Mouse (Mus musculus): ENCODE results near the gene Ipcef1. TPM values are rescaled to one million over a fixed set of nuclear protein-coding genes. Genes with fewer than 3 reads are reported as not detected.
"Not testable (repeated sequence)": the region's sequence is repeated elsewhere in the genome, so short reads cannot be mapped to it uniquely, and the experiment has no call there.

The Ipcef1 gene
- total RNA-seq, 2 experiments from 2014 or later, result 25.9 to 26.0 TPM

GRCm38 (mm10) chr10:7041032-7041431, 11.2 kb downstream of the Ipcef1 start:
- intact Hi-C loops (cut with DNase I), result no loop called here
- DNase-seq, result no peak

- intact Hi-C loops (cut with DNase I), result no loop called here
- DNase-seq, result no peak
Observed at GRCm38 (mm10) chr10:7037194-7037593, 15.1 kb downstream of the Ipcef1 start.

- DNase-seq, result no peak
- intact Hi-C loops (cut with DNase I), result no loop called here
Observed at GRCm38 (mm10) chr10:7035547-7035946, 16.7 kb downstream of the Ipcef1 start.

DNA sequence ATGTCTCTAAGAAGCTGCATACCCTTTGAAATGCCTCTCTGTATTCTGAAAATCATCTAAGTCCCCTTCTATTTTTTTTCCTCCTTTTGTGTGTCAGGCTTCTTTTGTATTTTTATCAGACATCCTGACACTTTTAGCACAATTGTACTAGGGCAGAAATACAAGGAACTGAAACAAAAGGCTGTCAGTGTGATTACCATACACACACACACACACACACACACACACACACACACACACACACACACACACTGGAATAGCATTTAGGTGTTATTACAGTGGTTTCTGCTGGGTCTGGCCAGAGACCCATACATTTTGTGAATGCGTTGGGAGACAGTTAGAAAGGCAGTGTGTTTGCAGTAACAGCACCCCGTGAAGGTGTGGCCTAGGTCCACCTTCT, 18.8 kb downstream of the Ipcef1 start:
- intact Hi-C loops (cut with DNase I), result no loop called here
- no peak for DNase-seq

GRCm38 (mm10) chr10:7025028-7025427, 27.2 kb downstream of the Ipcef1 start:
- intact Hi-C loops (cut with DNase I), result no loop called here

GRCm38 (mm10) chr10:7020551-7020950, 31.7 kb downstream of the Ipcef1 start:
- no peak for DNase-seq
- intact Hi-C loops (cut with DNase I), result no loop called here

More at GRCm38 (mm10) chr10:7025028-7025427, 27.2 kb downstream of the Ipcef1 start:
- DNase-seq, result no peak

- intact Hi-C loops (cut with DNase I), result loop anchor here (10.0 kb wide), 1 partner anchor 135 kb away; no protein-coding TSS in a partner anchor
- no peak for DNase-seq
Observed at GRCm38 (mm10) chr10:7019781-7020386, 32.4 kb downstream of the Ipcef1 start.

GRCm38 (mm10) chr10:7015199-7015598, 37.1 kb downstream of the Ipcef1 start:
- intact Hi-C loops (cut with DNase I), result loop anchor here (10.0 kb wide), 1 partner anchor 130 kb away; no protein-coding TSS in a partner anchor
- DNase-seq, result no peak

GRCm38 (mm10) chr10:7010543-7010942, 41.7 kb downstream of the Ipcef1 start:
- intact Hi-C loops (cut with DNase I), result loop anchor here (10.0 kb wide), 1 partner anchor 126 kb away; no protein-coding TSS in a partner anchor
- no peak for DNase-seq

- intact Hi-C loops (cut with DNase I), result no loop called here
- DNase-seq, result no peak
Observed at GRCm38 (mm10) chr10:7004980-7005538, 47.2 kb downstream of the Ipcef1 start.

DNA sequence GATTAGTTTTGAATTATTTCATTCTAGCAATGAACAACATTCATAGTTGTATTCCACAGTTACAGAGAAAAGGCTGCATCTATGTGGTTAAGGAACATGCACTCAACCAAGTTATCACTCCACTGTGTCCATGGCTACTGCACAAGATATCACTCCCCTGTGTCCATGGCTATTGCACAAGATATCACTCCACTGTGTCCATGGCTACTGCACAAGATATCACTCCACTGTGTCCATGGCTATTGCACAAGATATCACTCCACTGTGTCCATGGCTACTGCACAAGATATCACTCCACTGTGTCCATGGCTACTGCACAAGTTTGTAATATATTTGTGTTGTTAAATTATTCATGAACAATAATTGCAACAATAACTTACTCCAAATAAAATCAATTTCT, 48.4 kb downstream of the Ipcef1 start:
- intact Hi-C loops (cut with DNase I); DNase-seq: not testable (repeated sequence)

- intact Hi-C loops (cut with DNase I), result no loop called here
- DNase-seq, result no peak
Observed at GRCm38 (mm10) chr10:6999355-6999754, 52.9 kb downstream of the Ipcef1 start.

- intact Hi-C loops (cut with DNase I), result no loop called here
- peak; percentile 40 for DNase-seq
Observed at GRCm38 (mm10) chr10:6998576-6999250, 53.6 kb downstream of the Ipcef1 start.

DNA sequence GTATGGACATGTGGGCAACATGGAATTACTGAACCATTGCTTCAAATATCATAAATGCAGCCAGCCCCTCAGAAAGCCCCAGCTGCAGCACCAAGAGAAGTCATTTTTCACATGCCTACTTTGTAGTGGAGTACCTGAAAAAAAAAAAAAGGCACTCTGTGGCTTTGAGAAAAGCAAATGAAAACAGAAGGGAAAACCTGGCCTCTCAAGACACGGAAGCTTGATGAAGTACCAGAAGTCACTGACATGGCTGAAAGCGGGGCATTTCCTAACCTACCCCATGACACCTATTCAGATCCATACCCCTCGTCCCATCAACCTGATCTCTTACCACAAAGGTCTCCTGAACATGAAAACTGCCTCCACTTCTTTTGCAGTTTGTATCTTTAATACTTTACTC, 55.4 kb downstream of the Ipcef1 start:
- intact Hi-C loops (cut with DNase I), result no loop called here
- no peak for DNase-seq

DNA sequence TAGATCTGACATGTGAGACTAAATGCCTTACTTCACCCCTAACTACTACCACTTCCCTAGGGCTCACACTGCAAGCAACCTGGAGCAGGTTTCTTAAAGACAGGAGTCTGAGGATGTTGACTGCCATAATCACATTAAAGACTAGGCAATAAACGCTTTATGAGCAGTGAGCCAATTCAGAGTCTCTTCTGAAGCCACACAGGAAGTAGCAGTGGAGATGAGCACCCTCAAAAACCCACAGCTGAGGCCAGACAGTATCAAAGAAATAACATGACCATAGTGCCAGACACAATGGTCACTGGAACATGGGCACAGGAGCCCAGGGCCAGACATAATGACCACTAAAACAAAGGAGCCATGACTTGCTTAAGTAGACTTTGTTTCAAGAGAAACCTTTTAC, 63.7 kb downstream of the Ipcef1 start:
- DNase-seq, result no peak
- intact Hi-C loops (cut with DNase I), result no loop called here

DNA sequence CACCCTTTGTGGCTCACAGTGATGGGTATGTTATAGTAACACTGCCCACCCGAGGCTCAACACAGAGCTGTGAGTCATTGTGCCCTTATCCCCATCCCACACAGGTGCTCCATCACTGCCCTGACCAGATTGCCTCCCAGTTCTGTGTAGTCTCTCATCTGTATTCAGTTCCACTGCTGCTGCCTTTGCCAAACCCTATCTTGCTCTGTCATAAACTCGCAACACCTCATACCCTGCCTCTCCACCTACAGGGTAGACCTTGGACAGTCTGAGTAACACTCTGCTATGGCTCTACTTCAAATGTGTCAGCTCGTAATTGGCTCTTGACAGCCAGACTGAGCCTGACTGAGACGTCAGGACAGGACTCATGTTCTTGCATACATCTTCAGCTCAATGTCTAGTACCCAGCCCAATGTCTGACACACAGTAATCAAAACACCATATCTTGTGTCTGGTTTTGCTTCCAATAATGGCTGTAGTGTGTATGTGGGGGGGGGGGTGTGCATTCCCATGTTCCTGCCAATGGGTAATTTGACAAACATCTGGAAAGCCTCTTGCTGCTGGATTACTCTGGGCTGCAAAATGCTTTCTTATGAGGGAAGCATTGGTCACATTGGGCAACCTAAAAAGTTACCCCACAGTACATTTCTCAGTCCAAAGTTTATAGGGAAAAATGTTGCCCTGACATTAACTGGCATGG, 64.7 kb downstream of the Ipcef1 start:
- intact Hi-C loops (cut with DNase I), result no loop called here
- DNase-seq, result no peak

- no peak for DNase-seq
- intact Hi-C loops (cut with DNase I), result no loop called here
Observed at GRCm38 (mm10) chr10:6986246-6986645, 66.0 kb downstream of the Ipcef1 start.

DNA sequence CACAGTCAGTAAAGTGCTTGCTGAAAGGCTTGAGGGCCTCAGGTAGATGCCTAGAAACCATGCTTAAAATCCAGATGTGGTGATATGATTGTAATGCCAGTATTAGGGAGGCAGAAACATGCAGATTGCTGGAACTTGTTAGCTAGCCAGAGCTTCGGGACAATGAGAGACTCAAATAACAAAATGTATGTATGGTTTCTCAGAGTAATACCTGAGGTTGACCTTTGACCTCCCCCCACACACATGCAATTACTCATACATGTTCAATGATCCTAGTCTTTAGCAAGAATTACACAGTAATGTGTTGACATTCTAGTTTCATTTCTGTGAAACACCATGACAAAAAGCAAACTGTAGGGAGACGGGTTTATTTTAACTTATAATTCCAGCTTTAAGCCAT, 68.8 kb downstream of the Ipcef1 start:
- intact Hi-C loops (cut with DNase I), result no loop called here
- DNase-seq, result no peak

DNA sequence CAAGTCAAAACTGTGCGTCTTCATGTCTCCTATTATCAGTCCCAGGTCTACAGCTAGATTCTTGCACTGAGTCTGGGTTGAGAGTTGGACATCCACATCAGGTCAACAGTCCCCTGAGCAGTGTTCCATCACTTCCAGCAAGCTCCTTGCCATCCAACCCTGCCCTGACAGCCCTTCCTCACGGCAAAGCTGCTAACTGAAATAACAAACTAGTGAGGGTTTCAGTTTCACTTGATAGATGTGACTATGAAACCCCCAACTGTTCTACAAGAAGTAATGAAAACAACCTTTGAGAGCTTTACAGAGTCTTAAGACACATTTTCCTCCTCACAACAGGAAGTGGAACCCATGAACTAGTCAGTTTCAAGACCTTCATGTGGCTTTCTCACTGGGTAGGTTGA, 69.5 kb downstream of the Ipcef1 start:
- intact Hi-C loops (cut with DNase I), result no loop called here

DNA sequence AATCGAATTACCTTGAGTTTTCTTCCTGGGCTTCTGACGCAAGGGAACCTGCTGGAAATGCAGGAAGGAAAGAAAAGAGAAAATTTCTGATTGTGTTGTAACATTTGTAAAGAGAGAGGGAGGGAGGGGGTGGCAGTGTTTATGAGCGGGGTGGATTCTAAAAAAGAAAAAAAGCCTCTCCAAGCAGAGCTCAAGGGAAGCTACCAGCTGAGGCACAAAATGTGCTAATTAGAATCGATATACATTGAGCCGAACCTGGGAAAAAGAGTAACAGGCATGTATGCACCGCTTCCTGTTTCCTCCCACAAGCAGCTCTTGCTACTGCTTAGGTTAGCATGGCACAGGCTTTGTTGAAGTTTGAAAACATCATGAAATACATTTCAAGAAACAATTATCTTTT, 72.0 kb downstream of the Ipcef1 start:
- intact Hi-C loops (cut with DNase I), result no loop called here
- DNase-seq, result no peak

More for the DNA sequence above, 69.5 kb downstream of the Ipcef1 start:
- DNase-seq, result no peak

DNA sequence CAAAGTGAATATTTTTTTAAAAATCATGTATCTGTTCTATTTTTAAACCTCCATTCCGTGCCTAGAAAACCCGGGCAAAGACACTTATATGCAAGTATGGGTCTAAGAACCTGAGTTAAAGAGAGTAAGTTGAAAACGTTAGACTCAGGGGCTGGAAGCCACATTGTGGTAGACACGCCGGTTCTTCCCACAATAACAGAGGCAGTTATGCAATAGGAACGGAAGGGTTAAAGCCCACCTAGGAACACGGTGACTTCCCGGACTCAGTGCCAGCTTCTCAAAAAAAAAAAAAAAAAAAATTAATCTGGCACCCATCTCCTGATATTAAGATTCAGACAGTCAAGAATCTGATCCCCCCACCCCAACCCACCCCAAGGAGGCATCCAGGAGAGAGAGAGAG, 72.5 kb downstream of the Ipcef1 start:
- no peak for DNase-seq

More for the DNA sequence above, 72.5 kb downstream of the Ipcef1 start:
- intact Hi-C loops (cut with DNase I), result no loop called here

Data from left cerebral cortex, postnatal 4 days (tissue).